Mouse (Mus musculus) heart, embryonic 11.5 days (tissue): ENCODE measurements around the gene Pcnx. TPM values are rescaled to one million over a fixed set of nuclear protein-coding genes. Genes with fewer than 3 reads are reported as not detected.

Experiments
- ATAC-seq: fragments of 200-750 bp; cut with Nextera tagmentation; replicated peaks from 2 replicates; pipeline ENCODE4 v1.8.0; 2017; ENCODE audit warnings: moderate library complexity; ENCODE audit not compliant: insufficient number of reproducible peaks, low FRiP score, low TSS enrichment
- H3K27ac ChIP-seq: fragments of 300-500 bp; sonication (generic); 2 replicates; pipeline ENCODE4 v1.5.1; 2014; ENCODE audit warnings: mild to moderate bottlenecking, low read depth, low read length
- H3K27me3 ChIP-seq: fragments of 300-500 bp; sonication (generic); 2 replicates; pipeline ENCODE4 v1.6.1; 2014; ENCODE audit warnings: mild to moderate bottlenecking, low read length, mixed read lengths; ENCODE audit not compliant: control insufficient read depth, insufficient read depth
- H3K36me3 ChIP-seq: fragments of 300-500 bp; sonication (generic); 2 replicates; pipeline ENCODE4 v1.6.1; 2014; ENCODE audit warnings: mild to moderate bottlenecking, low read length, moderate library complexity, mixed read lengths; ENCODE audit not compliant: control insufficient read depth, insufficient read depth
- H3K4me1 ChIP-seq: fragments of 300-500 bp; sonication (generic); 2 replicates; pipeline ENCODE4 v1.6.1; 2014; ENCODE audit warnings: low read length; ENCODE audit not compliant: control insufficient read depth, insufficient read depth
- H3K4me2 ChIP-seq: fragments of 300-500 bp; sonication (generic); 2 replicates; pipeline ENCODE4 v1.6.1; 2014; ENCODE audit warnings: mild to moderate bottlenecking, moderate library complexity
- H3K4me3 ChIP-seq: fragments of 300-500 bp; sonication (generic); 2 replicates; pipeline ENCODE4 v1.5.1; 2014; ENCODE audit warnings: low read depth, low read length
- H3K9ac ChIP-seq: fragments of 300-500 bp; sonication (generic); 2 replicates; pipeline ENCODE4 v1.6.1; 2014; ENCODE audit warnings: mild to moderate bottlenecking, low read depth, low read length, moderate library complexity
- H3K9me3 ChIP-seq: fragments of 300-500 bp; sonication (generic); replicated peaks from 2 replicates; pipeline ENCODE4 v1.6.1; 2016; ENCODE audit warnings: low read length; ENCODE audit not compliant: control insufficient read depth
- WGBS: fragments of 180-500 bp; shearing (Covaris S2); extraction: QIAGEN DNeasy Blood & Tissue Kit; methylation state at CpG from one replicate; pipeline ENCODE4 v1.1.7; 2014; ENCODE audit not compliant: insufficient replicate concordance; 5-methylcytosine and 5-hydroxymethylcytosine counted together
- polyA plus RNA-seq: library from polyadenylated mRNA; unstranded; fragments of >200 nt; fragmentation: Nextera tagmentation; extraction: Ambion mirVana; gene quantifications from 2 replicates; pipeline ENCODE4 v1.2.1, GENCODE M21; 2014

Gene Pcnx
- polyA plus RNA-seq, 1 experiment from 2014 or later, result 16.2 TPM

GRCm38 (mm10) chr12:81934510-81934909 lies 74.7 kb downstream of the Pcnx start:
- H3K27ac ChIP-seq, result no peak overlapping the region
- no peak for ATAC-seq
- no peak overlapping the region for H3K9ac ChIP-seq
- H3K9me3 ChIP-seq, result no peaks in the 10 kb centered on the region
- no peak overlapping the region for H3K4me3 ChIP-seq
- no peak overlapping the region for H3K4me2 ChIP-seq
- WGBS, result 80% methylated on average over 5 of the region's 5 CpGs
- peaks cover 3% of the 10 kb centered on the region; the same call in 1 of the 2 replicates for H3K36me3 ChIP-seq
- H3K27me3 ChIP-seq, result no peaks in the 10 kb centered on the region
- H3K4me1 ChIP-seq, result peaks cover 8% of the 10 kb centered on the region; the same call in 1 of the 2 replicates

- no peak overlapping the region for H3K27ac ChIP-seq
- no peak overlapping the region for H3K4me3 ChIP-seq
- WGBS, result 61% methylated on average over 4 of the region's 4 CpGs
- peaks cover 8% of the 10 kb centered on the region; the same call in 1 of the 2 replicates for H3K4me1 ChIP-seq
- no peaks in the 10 kb centered on the region for H3K27me3 ChIP-seq
- no peaks in the 10 kb centered on the region for H3K9me3 ChIP-seq
- peaks cover 6% of the 10 kb centered on the region for H3K36me3 ChIP-seq
- no peak overlapping the region for H3K9ac ChIP-seq
- ATAC-seq, result no peak
- no peak overlapping the region for H3K4me2 ChIP-seq
Measured at GRCm38 (mm10) chr12:81936066-81936465, 76.2 kb downstream of the Pcnx start.

GRCm38 (mm10) chr12:81941191-81941590 lies 81.4 kb downstream of the Pcnx start:
- ATAC-seq, result no peak
- Histone ChIP-seq H3K27me3 (no peaks in the 10 kb centered on the region), H3K9me3 (no peaks in the 10 kb centered on the region), H3K4me1 (peaks cover 11% of the 10 kb centered on the region; the same call in 1 of the 2 replicates), H3K27ac (no peak overlapping the region), H3K4me3 (no peak overlapping the region), H3K9ac (no peak overlapping the region), H3K4me2 (no peak overlapping the region), H3K36me3 (peaks cover 3% of the 10 kb centered on the region; the same call in 1 of the 2 replicates)
- WGBS, result 78% methylated on average over 9 of the region's 9 CpGs

GRCm38 (mm10) chr12:81943331-81944062 lies 83.7 kb downstream of the Pcnx start:
- no peak overlapping the region for H3K4me3 ChIP-seq
- peaks cover 3% of the 10 kb centered on the region; the same call in 1 of the 2 replicates for H3K36me3 ChIP-seq
- H3K4me1 ChIP-seq, result peaks cover 11% of the 10 kb centered on the region; the same call in 1 of the 2 replicates
- no peak for ATAC-seq
- no peak overlapping the region for H3K9ac ChIP-seq
- whole genome bisulfite sequencing, result 79% methylated on average over 12 of the region's 12 CpGs
- H3K27me3 ChIP-seq, result no peaks in the 10 kb centered on the region
- no peak overlapping the region for H3K27ac ChIP-seq
- H3K9me3 ChIP-seq, result no peaks in the 10 kb centered on the region
- no peak overlapping the region for H3K4me2 ChIP-seq

GRCm38 (mm10) chr12:81949026-81949425 lies 89.2 kb downstream of the Pcnx start:
- no peak for ATAC-seq
- no peak overlapping the region for H3K27ac ChIP-seq
- H3K27me3 ChIP-seq, result no peaks in the 10 kb centered on the region
- H3K4me3 ChIP-seq, result no peak overlapping the region
- H3K9me3 ChIP-seq, result no peaks in the 10 kb centered on the region
- WGBS, result 86% methylated on average over 6 of the region's 6 CpGs
- peaks cover 7% of the 10 kb centered on the region for H3K36me3 ChIP-seq
- H3K4me1 ChIP-seq, result peaks cover 7% of the 10 kb centered on the region; the same call in 1 of the 2 replicates
- no peak overlapping the region for H3K9ac ChIP-seq
- no peak overlapping the region for H3K4me2 ChIP-seq

- H3K4me3 ChIP-seq, result no peak overlapping the region
- ATAC-seq, result no peak
- peaks cover 7% of the 10 kb centered on the region for H3K36me3 ChIP-seq
- 92% methylated on average over 2 of the region's 2 CpGs for WGBS
- H3K4me2 ChIP-seq, result no peak overlapping the region
- H3K27ac ChIP-seq, result no peak overlapping the region
- no peak overlapping the region for H3K9ac ChIP-seq
- peaks cover 4% of the 10 kb centered on the region; the same call in 1 of the 2 replicates for H3K4me1 ChIP-seq
- H3K27me3 ChIP-seq, result no peaks in the 10 kb centered on the region
- H3K9me3 ChIP-seq, result no peaks in the 10 kb centered on the region
Measured at GRCm38 (mm10) chr12:81950016-81950415, 90.2 kb downstream of the Pcnx start.

- H3K36me3 ChIP-seq, result no peaks in the 10 kb centered on the region
- H3K27me3 ChIP-seq, result no peaks in the 10 kb centered on the region
- ATAC-seq, result no peak
- no peak overlapping the region for H3K4me3 ChIP-seq
- no peak overlapping the region for H3K4me2 ChIP-seq
- no peak overlapping the region for H3K27ac ChIP-seq
- H3K9me3 ChIP-seq, result no peaks in the 10 kb centered on the region
- 78% methylated on average over 4 of the region's 4 CpGs for WGBS
- no peaks in the 10 kb centered on the region for H3K4me1 ChIP-seq
- H3K9ac ChIP-seq, result no peak overlapping the region
Measured at GRCm38 (mm10) chr12:81958351-81958750, 98.5 kb downstream of the Pcnx start.

GRCm38 (mm10) chr12:81965416-81965815 lies 105.6 kb downstream of the Pcnx start:
- Histone ChIP-seq H3K4me2 (no peak overlapping the region), H3K4me3 (no peak overlapping the region), H3K36me3 (peaks cover 14% of the 10 kb centered on the region), H3K9me3 (no peaks in the 10 kb centered on the region), H3K9ac (no peak overlapping the region), H3K27ac (no peak overlapping the region), H3K27me3 (no peaks in the 10 kb centered on the region), H3K4me1 (peaks cover 6% of the 10 kb centered on the region; the same call in 1 of the 2 replicates)
- 64% methylated on average over 2 of the region's 2 CpGs for WGBS
- no peak for ATAC-seq
